Mouse (Mus musculus): ENCODE data around the gene Tcf7l2. TPM values are rescaled to one million over a fixed set of nuclear protein-coding genes. Genes with fewer than 3 reads are reported as not detected.

The Tcf7l2 gene
- polyA plus RNA-seq, 1 experiment from 2014 or later: 41.7 TPM

DNA sequence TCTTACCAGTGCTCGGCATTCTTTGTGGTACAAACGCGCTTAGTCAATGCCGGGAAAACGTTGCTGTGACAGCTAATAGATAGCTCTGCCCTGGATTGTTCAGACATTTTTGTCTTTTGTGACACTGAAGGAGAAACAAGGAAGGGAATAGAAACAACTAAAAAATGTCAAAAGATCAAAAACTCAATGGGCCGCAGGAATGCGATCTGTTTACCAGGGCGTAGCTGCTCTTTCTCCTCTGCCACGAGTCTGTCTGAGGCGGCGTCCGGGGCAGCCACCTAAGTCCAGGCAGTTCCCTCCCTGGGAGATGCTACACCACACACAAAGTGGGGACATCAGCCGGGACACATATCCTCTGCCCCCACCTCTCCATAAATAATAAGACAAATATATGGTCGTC is 144.9 kb downstream of the Tcf7l2 start:
- WGBS: 64% methylated on average over 14 of the region's 14 CpGs
- H3K36me3 ChIP-seq (ENCODE audit: control insufficient read depth, insufficient read depth, low read length): no peaks in the 10 kb centered on the region
- H3K27ac ChIP-seq (replicated peaks): no peak overlapping the region
- no peak overlapping the region for H3K9ac ChIP-seq (ENCODE audit: low read length)
- H3K4me2 ChIP-seq (replicated peaks; ENCODE audit: low read depth): no peak overlapping the region
- ATAC-seq (ENCODE audit: low FRiP score, low TSS enrichment) (no peak), DNase-seq (ENCODE audit: low spot score) (no peak)
- TF ChIP-seq CTCF (IDR thresholded peaks at IDR 0.05; ENCODE audit: low read depth): no peak
- TF ChIP-seq EP300 (optimal IDR thresholded peaks at IDR 0.05): no peak
- no peaks in the 10 kb centered on the region for H3K9me3 ChIP-seq (ENCODE audit: control insufficient read depth, low read length)
- no peak overlapping the region for H3K4me3 ChIP-seq (ENCODE audit: low read depth, low read length)
- H3K4me1 ChIP-seq (replicated peaks; ENCODE audit: control insufficient read depth, insufficient read depth): no peaks in the 10 kb centered on the region
- H3K27me3 ChIP-seq (ENCODE audit: control insufficient read depth, insufficient read depth, low read length): no peaks in the 10 kb centered on the region

DNA sequence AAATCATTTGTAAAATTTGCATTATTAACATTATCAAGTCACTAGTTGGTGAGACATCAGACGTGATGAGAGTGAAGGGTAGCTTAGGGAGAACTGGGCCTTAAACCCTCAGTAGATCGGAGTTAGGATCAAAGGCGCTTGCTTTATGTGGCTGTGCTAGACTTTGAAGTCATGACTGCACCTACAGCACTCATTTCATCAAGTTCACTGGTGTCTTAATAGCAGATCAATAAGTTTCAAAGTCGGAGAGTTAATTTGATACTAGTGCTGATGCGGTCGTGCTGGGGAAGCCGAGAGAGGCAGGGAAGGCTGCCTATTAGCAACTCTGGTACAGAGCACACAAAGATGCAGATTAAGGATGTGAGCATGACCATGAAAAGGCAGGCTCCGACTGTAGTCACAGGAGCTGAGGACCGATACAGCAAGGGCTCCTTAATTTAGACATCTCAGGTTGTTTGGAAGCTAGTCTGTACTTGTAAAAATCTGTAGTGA is 150.1 kb downstream of the Tcf7l2 start:
- ATAC-seq (ENCODE audit: low FRiP score, low TSS enrichment): no peak
- Histone ChIP-seq H3K9me3 (ENCODE audit: control insufficient read depth, low read length) (no peaks in the 10 kb centered on the region), H3K36me3 (ENCODE audit: control insufficient read depth, insufficient read depth, low read length) (no peaks in the 10 kb centered on the region), H3K4me2 (replicated peaks; ENCODE audit: low read depth) (no peak overlapping the region), H3K4me1 (replicated peaks; ENCODE audit: control insufficient read depth, insufficient read depth) (no peaks in the 10 kb centered on the region), H3K27ac (replicated peaks) (no peak overlapping the region), H3K4me3 (ENCODE audit: low read depth, low read length) (no peak overlapping the region), H3K9ac (ENCODE audit: low read length) (no peak overlapping the region), H3K27me3 (ENCODE audit: control insufficient read depth, insufficient read depth, low read length) (no peaks in the 10 kb centered on the region)
- TF ChIP-seq CTCF (IDR thresholded peaks at IDR 0.05; ENCODE audit: low read depth): no peak
- TF ChIP-seq EP300 (optimal IDR thresholded peaks at IDR 0.05): no peak
- 70% methylated on average over 9 of the region's 9 CpGs for whole genome bisulfite sequencing
- no peak for DNase-seq (ENCODE audit: low spot score)

DNA sequence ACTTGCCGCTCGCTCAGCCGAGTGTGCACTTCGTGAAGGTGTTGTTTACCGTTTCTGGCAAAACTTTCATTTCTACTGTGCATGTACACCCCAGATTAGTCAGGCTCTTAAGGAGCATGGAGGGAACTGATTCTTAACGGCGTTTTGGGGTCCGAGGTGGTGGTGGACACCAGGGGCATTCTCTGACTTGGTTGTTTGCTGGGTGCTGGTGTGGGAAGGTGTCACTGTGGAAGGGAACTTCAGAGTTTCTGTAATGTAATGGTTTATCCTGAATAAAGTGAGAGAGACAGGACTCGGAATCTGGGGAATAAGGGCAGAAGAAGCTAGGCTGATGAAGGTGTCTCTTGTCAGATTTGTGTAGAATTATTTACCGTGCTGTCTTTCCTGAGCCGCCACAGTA is 151.9 kb downstream of the Tcf7l2 start:
- no peak for TF ChIP-seq CTCF (IDR thresholded peaks at IDR 0.05; ENCODE audit: low read depth)
- no peak for TF ChIP-seq EP300 (optimal IDR thresholded peaks at IDR 0.05)
- H3K36me3 ChIP-seq (ENCODE audit: control insufficient read depth, insufficient read depth, low read length): no peaks in the 10 kb centered on the region
- H3K9ac ChIP-seq (ENCODE audit: low read length): no peak overlapping the region
- H3K27ac ChIP-seq (replicated peaks): no peak overlapping the region
- no peak overlapping the region for H3K4me2 ChIP-seq (replicated peaks; ENCODE audit: low read depth)
- no peaks in the 10 kb centered on the region for H3K4me1 ChIP-seq (replicated peaks; ENCODE audit: control insufficient read depth, insufficient read depth)
- no peak overlapping the region for H3K4me3 ChIP-seq (ENCODE audit: low read depth, low read length)
- H3K9me3 ChIP-seq (ENCODE audit: control insufficient read depth, low read length): no peaks in the 10 kb centered on the region
- DNase-seq (ENCODE audit: low spot score): no peak
- ATAC-seq (ENCODE audit: low FRiP score, low TSS enrichment): no peak
- 90% methylated on average over 11 of the region's 11 CpGs for WGBS
- H3K27me3 ChIP-seq (ENCODE audit: control insufficient read depth, insufficient read depth, low read length): no peaks in the 10 kb centered on the region

DNA sequence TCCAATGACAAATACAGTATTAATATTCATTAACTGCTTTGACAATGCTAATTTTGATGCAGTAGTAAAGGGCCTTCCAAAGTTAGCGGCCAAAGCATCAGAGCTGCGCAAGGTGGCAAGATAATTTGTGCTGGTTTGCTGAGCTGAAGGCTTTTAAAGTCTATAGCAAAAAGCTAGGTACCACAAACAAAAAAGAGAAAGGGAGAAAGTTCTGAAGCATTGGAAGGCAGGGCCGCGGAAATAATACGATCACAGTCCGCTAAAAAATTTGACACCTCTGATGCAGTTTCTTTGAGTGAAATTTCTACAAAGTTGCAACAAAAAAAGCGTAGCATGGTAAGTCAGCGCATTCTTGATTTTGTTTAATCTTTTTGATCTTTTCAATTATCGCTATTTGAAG is 152.8 kb downstream of the Tcf7l2 start:
- H3K36me3 ChIP-seq (ENCODE audit: control insufficient read depth, insufficient read depth, low read length): no peaks in the 10 kb centered on the region
- ATAC-seq (ENCODE audit: low FRiP score, low TSS enrichment) (no peak), DNase-seq (ENCODE audit: low spot score) (no peak)
- TF ChIP-seq EP300 (optimal IDR thresholded peaks at IDR 0.05) (no peak), CTCF (IDR thresholded peaks at IDR 0.05; ENCODE audit: low read depth) (no peak)
- no peak overlapping the region for H3K4me3 ChIP-seq (ENCODE audit: low read depth, low read length)
- H3K27ac ChIP-seq (replicated peaks): no peak overlapping the region
- 0 out of 2 replicates have a peak, but pooled peaks cover 2% of the 10 kb centered on the region for H3K4me1 ChIP-seq (replicated peaks; ENCODE audit: control insufficient read depth, insufficient read depth)
- 94% methylated on average over 9 of the region's 9 CpGs for WGBS
- H3K4me2 ChIP-seq (replicated peaks; ENCODE audit: low read depth): no peak overlapping the region
- no peaks in the 10 kb centered on the region for H3K9me3 ChIP-seq (ENCODE audit: control insufficient read depth, low read length)
- H3K9ac ChIP-seq (ENCODE audit: low read length): no peak overlapping the region
- no peaks in the 10 kb centered on the region for H3K27me3 ChIP-seq (ENCODE audit: control insufficient read depth, insufficient read depth, low read length)

DNA sequence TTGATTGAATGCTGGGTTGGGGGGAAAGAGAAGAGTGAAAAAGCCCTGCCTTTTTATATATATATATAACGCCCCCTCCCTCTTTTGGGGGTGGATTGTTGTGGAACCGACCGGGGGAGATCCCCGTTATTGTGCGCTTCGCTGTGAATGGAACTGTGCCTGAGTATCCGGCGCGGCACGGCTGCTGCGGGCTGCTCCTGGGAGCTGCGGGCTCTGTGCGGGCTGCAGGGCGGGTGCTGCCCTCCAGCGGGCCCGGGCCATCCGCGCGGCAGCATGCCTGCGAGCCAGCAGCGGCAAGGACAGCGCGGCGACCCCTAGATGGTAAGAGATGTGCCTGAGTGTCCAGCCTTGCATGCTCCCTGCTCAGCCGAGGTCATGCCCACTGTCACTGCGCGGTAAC is 153.7 kb downstream of the Tcf7l2 start:
- 2% methylated on average over 27 of the region's 27 CpGs for WGBS
- no peak overlapping the region for H3K27ac ChIP-seq (replicated peaks)
- peak overlapping the region; percentile 70 for H3K4me2 ChIP-seq (replicated peaks; ENCODE audit: low read depth)
- H3K27me3 ChIP-seq (ENCODE audit: control insufficient read depth, insufficient read depth, low read length): no peaks in the 10 kb centered on the region
- TF ChIP-seq EP300 (optimal IDR thresholded peaks at IDR 0.05) (no peak), CTCF (IDR thresholded peaks at IDR 0.05; ENCODE audit: low read depth) (peak; percentile 77)
- ATAC-seq (ENCODE audit: low FRiP score, low TSS enrichment): peak; percentile 72; the same call in 1 of the 2 replicates
- peak overlapping the region; percentile 51 for H3K9ac ChIP-seq (ENCODE audit: low read length)
- DNase-seq (ENCODE audit: low spot score): peak; percentile 68
- no peaks in the 10 kb centered on the region for H3K9me3 ChIP-seq (ENCODE audit: control insufficient read depth, low read length)
- H3K36me3 ChIP-seq (ENCODE audit: control insufficient read depth, insufficient read depth, low read length): no peaks in the 10 kb centered on the region
- 0 out of 2 replicates have a peak, but pooled peaks cover 2% of the 10 kb centered on the region for H3K4me1 ChIP-seq (replicated peaks; ENCODE audit: control insufficient read depth, insufficient read depth)
- H3K4me3 ChIP-seq (ENCODE audit: low read depth, low read length): peak overlapping the region; percentile 28

DNA sequence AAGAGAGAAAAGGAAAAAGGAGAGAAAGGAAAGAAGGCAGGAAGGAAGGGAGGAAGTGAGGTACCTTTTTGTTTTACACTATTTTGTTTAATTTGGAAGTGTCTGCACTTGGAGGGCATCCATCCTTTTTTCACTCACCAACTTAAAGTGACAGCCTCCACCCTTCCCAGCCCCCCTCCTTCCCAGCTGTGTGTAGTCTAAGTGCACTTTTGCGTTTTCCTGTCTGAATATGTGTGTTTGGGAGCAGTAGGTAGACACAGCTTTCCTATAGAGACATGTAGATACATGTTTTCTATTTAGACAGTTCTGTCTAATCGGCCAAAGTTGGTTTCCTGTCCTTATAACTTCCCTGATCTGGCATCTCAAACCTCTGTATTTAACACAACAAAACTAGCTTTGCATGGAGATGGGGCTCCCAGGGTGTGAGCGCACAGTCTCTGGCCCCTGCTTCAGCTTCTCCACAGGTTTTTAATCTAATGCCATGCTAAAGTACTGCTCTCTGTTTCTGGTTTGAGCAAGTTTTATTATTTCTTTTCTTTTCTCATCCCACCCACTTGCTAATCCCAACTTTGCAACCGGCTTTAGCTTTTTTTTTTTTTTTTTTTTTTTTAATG is 154.3 kb downstream of the Tcf7l2 start:
- H3K4me1 ChIP-seq (replicated peaks; ENCODE audit: control insufficient read depth, insufficient read depth): 0 out of 2 replicates have a peak, but pooled peaks cover 2% of the 10 kb centered on the region
- H3K9me3 ChIP-seq (ENCODE audit: control insufficient read depth, low read length): no peaks in the 10 kb centered on the region
- DNase-seq (ENCODE audit: low spot score): no peak
- WGBS: 37% methylated on average over 4 of the region's 4 CpGs
- no peak overlapping the region for H3K9ac ChIP-seq (ENCODE audit: low read length)
- no peak for TF ChIP-seq CTCF (IDR thresholded peaks at IDR 0.05; ENCODE audit: low read depth)
- no peak for TF ChIP-seq EP300 (optimal IDR thresholded peaks at IDR 0.05)
- no peak overlapping the region for H3K27ac ChIP-seq (replicated peaks)
- no peaks in the 10 kb centered on the region for H3K36me3 ChIP-seq (ENCODE audit: control insufficient read depth, insufficient read depth, low read length)
- H3K27me3 ChIP-seq (ENCODE audit: control insufficient read depth, insufficient read depth, low read length): no peaks in the 10 kb centered on the region
- H3K4me2 ChIP-seq (replicated peaks; ENCODE audit: low read depth): peak overlapping the region; percentile 70
- peak overlapping the region; percentile 28 for H3K4me3 ChIP-seq (ENCODE audit: low read depth, low read length)
- no peak for ATAC-seq (ENCODE audit: low FRiP score, low TSS enrichment)

All from stomach, postnatal 0 days (tissue).